Mouse (Mus musculus): ENCODE measurements around the gene Slc17a1. TPM values are rescaled to one million over a fixed set of nuclear protein-coding genes. Genes with fewer than 3 reads are reported as not detected.

Gene Slc17a1
- polyA plus RNA-seq, 1 experiment: not detected

GRCm38 (mm10) chr13:23885540-23885939 is 18.0 kb downstream of the Slc17a1 start:
- Histone ChIP-seq H3K27me3 (ENCODE audit: control insufficient read depth, insufficient read depth, insufficient read length) (peaks cover 6% of the 10 kb centered on the region), H3ac (ENCODE audit: control insufficient read depth, insufficient read length) (no peak overlapping the region), H3K79me2 (ENCODE audit: control insufficient read depth, insufficient read depth) (no peaks in the 10 kb centered on the region), H3K4me2 (ENCODE audit: low read depth) (no peak overlapping the region), H3K36me3 (ENCODE audit: control insufficient read depth, insufficient read depth) (no peaks in the 10 kb centered on the region), H3K4me3 (no peak overlapping the region)
- TF ChIP-seq POLR2AphosphoS2 (IDR thresholded peaks at IDR 0.05; ENCODE audit: insufficient read length, low read depth) (no peak), E2F4 (IDR thresholded peaks at IDR 0.05; ENCODE audit: insufficient read depth) (no peak), MAX (IDR thresholded peaks at IDR 0.05; ENCODE audit: low read depth) (no peak), POLR2A (IDR thresholded peaks at IDR 0.05; ENCODE audit: insufficient read length, low read depth) (no peak), MYOD1 (IDR thresholded peaks at IDR 0.05; ENCODE audit: control insufficient read depth in 1 of 3, insufficient read length in 2 of 3, low read depth in 2 of 3) (no peak), TCF12 (IDR thresholded peaks at IDR 0.05; ENCODE audit: insufficient read depth, poor library complexity, severe bottlenecking) (no peak), TCF3 (IDR thresholded peaks at IDR 0.05; ENCODE audit: insufficient read length, low read depth) (no peak), USF1 (IDR thresholded peaks at IDR 0.05; ENCODE audit: low read depth) (no peak), REST (IDR thresholded peaks at IDR 0.05; ENCODE audit: insufficient read depth, insufficient read length) (no peak), CEBPB (IDR thresholded peaks at IDR 0.05; ENCODE audit: insufficient read depth, poor library complexity, severe bottlenecking) (no peak), SRF (IDR thresholded peaks at IDR 0.05; ENCODE audit: control insufficient read depth, insufficient read length, low read depth) (no peak), MYOG (IDR thresholded peaks at IDR 0.05; ENCODE audit: control insufficient read depth in 1 of 3, insufficient read depth in 1 of 3, insufficient read length in 2 of 3, low read depth in 2 of 3) (no peak)

- H3K36me3 ChIP-seq (ENCODE audit: control insufficient read depth, insufficient read depth): no peaks in the 10 kb centered on the region
- peaks cover 6% of the 10 kb centered on the region for H3K27me3 ChIP-seq (ENCODE audit: control insufficient read depth, insufficient read depth, insufficient read length)
- TF ChIP-seq MYOG (IDR thresholded peaks at IDR 0.05; ENCODE audit: control insufficient read depth in 1 of 3, insufficient read depth in 1 of 3, insufficient read length in 2 of 3, low read depth in 2 of 3): no peak
- H3K4me2 ChIP-seq (ENCODE audit: low read depth): no peak overlapping the region
- no peaks in the 10 kb centered on the region for H3K79me2 ChIP-seq (ENCODE audit: control insufficient read depth, insufficient read depth)
- no peak overlapping the region for H3ac ChIP-seq (ENCODE audit: control insufficient read depth, insufficient read length)
- no peak overlapping the region for H3K4me3 ChIP-seq
These were observed 19.6 kb downstream of the Slc17a1 start for GRCm38 (mm10) chr13:23887026-23887725.

- TF ChIP-seq CEBPB (IDR thresholded peaks at IDR 0.05; ENCODE audit: insufficient read depth, poor library complexity, severe bottlenecking): no peak
- Histone ChIP-seq H3K79me2 (ENCODE audit: control insufficient read depth, insufficient read depth) (no peaks in the 10 kb centered on the region), H3K36me3 (ENCODE audit: control insufficient read depth, insufficient read depth) (no peaks in the 10 kb centered on the region), H3K4me2 (ENCODE audit: low read depth) (no peak overlapping the region), H3ac (ENCODE audit: control insufficient read depth, insufficient read length) (no peak overlapping the region), H3K4me3 (no peak overlapping the region), H3K27me3 (ENCODE audit: control insufficient read depth, insufficient read depth, insufficient read length) (peaks cover 6% of the 10 kb centered on the region)
These were observed 21.6 kb downstream of the Slc17a1 start for GRCm38 (mm10) chr13:23889011-23889605.

GRCm38 (mm10) chr13:23892592-23893268 is 25.2 kb downstream of the Slc17a1 start:
- no peak for TF ChIP-seq USF1 (IDR thresholded peaks at IDR 0.05; ENCODE audit: low read depth)
- TF ChIP-seq REST (IDR thresholded peaks at IDR 0.05; ENCODE audit: insufficient read depth, insufficient read length): no peak
- no peak for TF ChIP-seq MYOG (IDR thresholded peaks at IDR 0.05; ENCODE audit: control insufficient read depth in 1 of 3, insufficient read depth in 1 of 3, insufficient read length in 2 of 3, low read depth in 2 of 3)
- TF ChIP-seq POLR2A (IDR thresholded peaks at IDR 0.05; ENCODE audit: insufficient read length, low read depth): no peak
- no peak for TF ChIP-seq TCF12 (IDR thresholded peaks at IDR 0.05; ENCODE audit: insufficient read depth, poor library complexity, severe bottlenecking)
- no peak for TF ChIP-seq CEBPB (IDR thresholded peaks at IDR 0.05; ENCODE audit: insufficient read depth, poor library complexity, severe bottlenecking)
- TF ChIP-seq POLR2AphosphoS2 (IDR thresholded peaks at IDR 0.05; ENCODE audit: insufficient read length, low read depth): no peak
- TF ChIP-seq E2F4 (IDR thresholded peaks at IDR 0.05; ENCODE audit: insufficient read depth): no peak
- no peak for TF ChIP-seq MYOD1 (IDR thresholded peaks at IDR 0.05; ENCODE audit: control insufficient read depth in 1 of 3, insufficient read length in 2 of 3, low read depth in 2 of 3)
- no peak for TF ChIP-seq TCF3 (IDR thresholded peaks at IDR 0.05; ENCODE audit: insufficient read length, low read depth)
- no peak for TF ChIP-seq MAX (IDR thresholded peaks at IDR 0.05; ENCODE audit: low read depth)
- TF ChIP-seq SRF (IDR thresholded peaks at IDR 0.05; ENCODE audit: control insufficient read depth, insufficient read length, low read depth): no peak
- H3K4me3 ChIP-seq: no peak overlapping the region
- H3K79me2 ChIP-seq (ENCODE audit: control insufficient read depth, insufficient read depth): no peaks in the 10 kb centered on the region
- peaks cover 6% of the 10 kb centered on the region for H3K27me3 ChIP-seq (ENCODE audit: control insufficient read depth, insufficient read depth, insufficient read length)
- no peak overlapping the region for H3ac ChIP-seq (ENCODE audit: control insufficient read depth, insufficient read length)
- no peak overlapping the region for H3K4me2 ChIP-seq (ENCODE audit: low read depth)
- H3K36me3 ChIP-seq (ENCODE audit: control insufficient read depth, insufficient read depth): no peaks in the 10 kb centered on the region

- Histone ChIP-seq H3K27me3 (ENCODE audit: control insufficient read depth, insufficient read depth, insufficient read length) (peaks cover 6% of the 10 kb centered on the region), H3K4me2 (ENCODE audit: low read depth) (no peak overlapping the region), H3K4me3 (no peak overlapping the region), H3ac (ENCODE audit: control insufficient read depth, insufficient read length) (no peak overlapping the region), H3K36me3 (ENCODE audit: control insufficient read depth, insufficient read depth) (no peaks in the 10 kb centered on the region), H3K79me2 (ENCODE audit: control insufficient read depth, insufficient read depth) (no peaks in the 10 kb centered on the region)
- TF ChIP-seq TCF12 (IDR thresholded peaks at IDR 0.05; ENCODE audit: insufficient read depth, poor library complexity, severe bottlenecking): no peak
- no peak for TF ChIP-seq REST (IDR thresholded peaks at IDR 0.05; ENCODE audit: insufficient read depth, insufficient read length)
- no peak for TF ChIP-seq USF1 (IDR thresholded peaks at IDR 0.05; ENCODE audit: low read depth)
- TF ChIP-seq POLR2A (IDR thresholded peaks at IDR 0.05; ENCODE audit: insufficient read length, low read depth): no peak
- no peak for TF ChIP-seq MAX (IDR thresholded peaks at IDR 0.05; ENCODE audit: low read depth)
- TF ChIP-seq POLR2AphosphoS2 (IDR thresholded peaks at IDR 0.05; ENCODE audit: insufficient read length, low read depth): no peak
- TF ChIP-seq TCF3 (IDR thresholded peaks at IDR 0.05; ENCODE audit: insufficient read length, low read depth): no peak
- TF ChIP-seq CEBPB (IDR thresholded peaks at IDR 0.05; ENCODE audit: insufficient read depth, poor library complexity, severe bottlenecking): no peak
- TF ChIP-seq E2F4 (IDR thresholded peaks at IDR 0.05; ENCODE audit: insufficient read depth): no peak
- TF ChIP-seq MYOD1 (IDR thresholded peaks at IDR 0.05; ENCODE audit: control insufficient read depth in 1 of 3, insufficient read length in 2 of 3, low read depth in 2 of 3): no peak
- TF ChIP-seq SRF (IDR thresholded peaks at IDR 0.05; ENCODE audit: control insufficient read depth, insufficient read length, low read depth): no peak
- TF ChIP-seq MYOG (IDR thresholded peaks at IDR 0.05; ENCODE audit: control insufficient read depth in 1 of 3, insufficient read depth in 1 of 3, insufficient read length in 2 of 3, low read depth in 2 of 3): no peak
These were observed 25.7 kb downstream of the Slc17a1 start for GRCm38 (mm10) chr13:23893269-23893593.
